Mouse (Mus musculus) brain, embryonic 14.5 days (tissue): ENCODE measurements around the gene Sumf1.

Source experiments
- CTCF ChIP-seq: fragments of 200-500 bp; IDR thresholded peaks from 2 replicates; pipeline ENCODE4 v1.5.1; 2012; ENCODE audit warnings: inconsistent platforms, mild to moderate bottlenecking, moderate library complexity, borderline replicate concordance; ENCODE audit not compliant: insufficient read depth, insufficient read length; ENCODE audit errors: extremely low read depth
- POLR2A ChIP-seq: fragments of 200-500 bp; IDR thresholded peaks from 2 replicates; pipeline ENCODE4 v1.6.1; 2012; ENCODE audit warnings: mild to moderate bottlenecking, inconsistent platforms, borderline replicate concordance; ENCODE audit not compliant: poor library complexity, insufficient read depth, insufficient read length, severe bottlenecking; ENCODE audit errors: extremely low read depth

- TF ChIP-seq CTCF (no peak), POLR2A (no peak)
Observed at GRCm38 (mm10) chr6:108224361-108224760, 39.0 kb upstream of the Sumf1 start.
